24 mouse cellular contexts compared by ENCODE assay signal in genomic region chr9:83586316-83587050, GRCm38 (mm10). TPM values are rescaled to one million over a fixed set of nuclear protein-coding genes. Genes with fewer than 3 reads are reported as not detected.
A peak's percentile ranks its signal among the peaks of the same experiment; 100 is the strongest.
DNase-seq lines count a peak whose midpoint lies in the region; ATAC-seq and TF ChIP-seq lines count a peak whose summit lies in the region.
"Had no signal": no experiment of that assay in that cellular context is flagged by ENCODE, and none has a peak within 500 bp of the region (broad histone marks: within the 10 kb centered on the region; RNA-seq: fewer than 3 reads in every experiment).

No protein-coding gene starts in this region.

- peaks cover 9% of the 10 kb centered on the region; the same call in 1 of the 2 replicates for H3K4me1 ChIP-seq in midbrain, embryonic 16.5 days (ENCODE audit: control insufficient read depth, insufficient read depth, low read length)
- no peaks in the 10 kb centered on the region for H3K4me1 ChIP-seq in liver, embryonic 11.5 days (replicated peaks; ENCODE audit: control insufficient read depth, insufficient read depth, low read length)
- H3K4me1 ChIP-seq: embryonic facial prominence, embryonic 15.5 days; liver, embryonic 12.5 days had no signal

- no peak overlapping the region for H3K9ac ChIP-seq in midbrain, embryonic 16.5 days (ENCODE audit: low read depth, low read length)
- H3K9ac ChIP-seq in liver, embryonic 11.5 days (ENCODE audit: low read depth, low read length): no peak overlapping the region
- H3K9ac ChIP-seq: embryonic facial prominence, embryonic 15.5 days; forebrain, embryonic 15.5 days; hindbrain, embryonic 14.5 days; liver, embryonic 12.5 days had no signal

- DNase-seq in left cerebral cortex, adult 2 months (ENCODE audit: extremely low spot score in 1 of 2, low spot score in 2 of 2): no peak
- DNase-seq in left cerebral cortex, postnatal 10 days (ENCODE audit: extremely low spot score in 1 of 2, low spot score in 2 of 2): no peak
- DNase-seq in adrenal gland, adult (ENCODE audit: inconsistent age in 2 of 2, low spot score in 1 of 2): peak; percentile 72 to 85
- DNase-seq in adrenal gland, adult 8-10 months: peak; percentile 63
- DNase-seq in cerebellum, adult 8-10 months: no peak
- DNase-seq in liver, embryonic 11.5 days (ENCODE audit: low spot score): no peak
- DNase-seq: B cell, adult 2 months; cerebellum, adult 9-10 months; heart, postnatal 4 days; kidney, adult 18-20 months; kidney, postnatal 4 days; layer of hippocampus, adult 9-11 months; lung, adult 18-20 months; lung, postnatal 14 days; right cerebral cortex, postnatal 25 days; spleen, adult 18-20 months had no signal

- no peak overlapping the region for H3K4me3 ChIP-seq in left cerebral cortex, adult 2 months
- H3K4me3 ChIP-seq in midbrain, embryonic 16.5 days (ENCODE audit: low read depth, low read length): no peak overlapping the region
- no peak overlapping the region for H3K4me3 ChIP-seq in liver, embryonic 11.5 days (ENCODE audit: low read depth, low read length)
- H3K4me3 ChIP-seq: embryonic facial prominence, embryonic 15.5 days; forebrain, embryonic 15.5 days; heart, embryonic 10.5 days; liver, embryonic 12.5 days had no signal

- WGBS in midbrain, embryonic 16.5 days: 72% methylated on average over 17 of the region's 17 CpGs
- 88% methylated on average over 17 of the region's 17 CpGs for WGBS in liver, embryonic 11.5 days

- no peak overlapping the region for H3K4me2 ChIP-seq in midbrain, embryonic 16.5 days (ENCODE audit: low read length)
- H3K4me2 ChIP-seq in liver, embryonic 11.5 days: no peak overlapping the region
- H3K4me2 ChIP-seq: embryonic facial prominence, embryonic 15.5 days; forebrain, embryonic 15.5 days; hindbrain, embryonic 14.5 days; liver, embryonic 12.5 days had no signal

- no peak for ATAC-seq in midbrain, embryonic 16.5 days
- ATAC-seq in liver, embryonic 11.5 days (replicated peaks; ENCODE audit: low FRiP score): no peak
- ATAC-seq: forebrain, embryonic 15.5 days; inflammation-experienced regulatory T-cells, adult 6 months; liver, embryonic 12.5 days had no signal

- no peaks in the 10 kb centered on the region for H3K9me3 ChIP-seq in midbrain, embryonic 16.5 days (replicated peaks; ENCODE audit: control insufficient read depth, low read length, poor library complexity, severe bottlenecking)
- H3K9me3 ChIP-seq in liver, embryonic 11.5 days (ENCODE audit: control insufficient read depth, low read length): no peaks in the 10 kb centered on the region
- H3K9me3 ChIP-seq: embryonic facial prominence, embryonic 15.5 days; forebrain, embryonic 15.5 days; heart, embryonic 10.5 days; liver, embryonic 12.5 days had no signal

- peak overlapping the region; percentile 29; the same call in 1 of the 2 replicates for H3K27ac ChIP-seq in left cerebral cortex, adult 2 months
- H3K27ac ChIP-seq in midbrain, embryonic 16.5 days (ENCODE audit: low read length): peak overlapping the region; percentile 51
- H3K27ac ChIP-seq in liver, embryonic 11.5 days (ENCODE audit: low read depth, low read length): no peak overlapping the region
- H3K27ac ChIP-seq: embryonic facial prominence, embryonic 15.5 days; forebrain, embryonic 15.5 days; heart, embryonic 10.5 days; hindbrain, embryonic 14.5 days; liver, embryonic 12.5 days had no signal

- H3K27me3 ChIP-seq in midbrain, embryonic 16.5 days (ENCODE audit: control insufficient read depth, insufficient read depth, low read depth, low read length): no peaks in the 10 kb centered on the region
- H3K27me3 ChIP-seq in liver, embryonic 11.5 days (replicated peaks; ENCODE audit: control insufficient read depth, insufficient read depth, low read length): no peaks in the 10 kb centered on the region
- H3K27me3 ChIP-seq: embryonic facial prominence, embryonic 15.5 days; forebrain, embryonic 15.5 days; liver, embryonic 12.5 days had no signal

- no peak for TF ChIP-seq CTCF in left cerebral cortex, adult 2 months (IDR thresholded peaks at IDR 0.05)

- no peaks in the 10 kb centered on the region for H3K36me3 ChIP-seq in midbrain, embryonic 16.5 days (ENCODE audit: control insufficient read depth, insufficient read depth, low read length)
- H3K36me3 ChIP-seq in liver, embryonic 11.5 days (ENCODE audit: control insufficient read depth, insufficient read depth, low read length): no peaks in the 10 kb centered on the region
- H3K36me3 ChIP-seq: embryonic facial prominence, embryonic 15.5 days; forebrain, embryonic 15.5 days; heart, embryonic 10.5 days; liver, embryonic 12.5 days had no signal

- intact Hi-C loops in left cerebral cortex, adult 2 months (cut with DNase I): no loop called here
- intact Hi-C loops in left cerebral cortex, postnatal 10 days (cut with DNase I): no loop called here

RNA-seq across cellular contexts. Expression of gene Sh3bgrl2, which starts 38.4 kb away (rescaled TPM):
- total RNA-seq in left cerebral cortex, adult 2 months (2021): 10 to 100 TPM; 30.7 to 36.1 TPM
- 10 to 100 TPM; 25.9 to 28.9 TPM for total RNA-seq in left cerebral cortex, postnatal 10 days (2021)
- total RNA-seq in adrenal gland, adult 8-10 months (2022): 10 to 100 TPM; 13.6 to 21.7 (median 16.8) TPM
- 8.4 and 10.3 TPM in 2 replicates for polyA plus RNA-seq in midbrain, embryonic 16.5 days (2015; fragmentation: Nextera tagmentation; extraction: Ambion mirVana)
- 17.2 and 19.7 TPM in 2 replicates for polyA plus RNA-seq in liver, embryonic 11.5 days (2014; fragmentation: Nextera tagmentation; extraction: Ambion mirVana)
- total RNA-seq: MEL had no signal

Comparison
In these comparisons a context has a peak if more than half of its experiments do, and no peak if none do; other contexts are left out.
1. DNase-seq: peak in adrenal gland, adult (2 of 2) and adrenal gland, adult 8-10 months (single experiment); none in left cerebral cortex, adult 2 months (0 of 2), left cerebral cortex, postnatal 10 days (0 of 2), cerebellum, adult 8-10 months (single experiment) and liver, embryonic 11.5 days (single experiment).